Mouse (Mus musculus): ENCODE data around the gene Ppil3. TPM values are rescaled to one million over a fixed set of nuclear protein-coding genes. Genes with fewer than 3 reads are reported as not detected.

The Ppil3 gene
- polyA plus RNA-seq, 1 experiment from 2014 or later: 32.9 TPM

DNA sequence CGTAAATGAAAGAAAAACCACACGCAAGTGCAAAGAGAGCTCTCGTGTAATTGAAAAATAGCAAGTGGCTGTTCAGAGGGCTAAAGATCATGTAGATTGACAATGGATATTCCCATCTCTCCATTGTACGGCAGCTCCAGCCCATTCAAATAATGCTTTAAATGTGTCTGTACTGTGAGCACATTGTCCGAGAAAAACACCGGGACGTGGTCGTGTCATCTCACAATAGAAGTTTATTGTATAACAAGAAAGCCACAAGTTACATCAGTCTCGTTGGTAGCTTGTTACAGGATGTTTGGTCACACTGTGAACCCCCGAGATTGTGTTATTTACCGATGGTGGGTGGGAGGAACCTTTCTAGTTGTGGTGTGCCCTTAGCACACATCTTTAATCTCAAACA is 575 bp upstream of the Ppil3 start:
- H3K27me3 ChIP-seq (replicated peaks): no peaks in the 10 kb centered on the region
- H3K9ac ChIP-seq: peak overlapping the region; percentile 85
- 14% methylated on average over 11 of the region's 11 CpGs for WGBS
- no peaks in the 10 kb centered on the region for H3K9me3 ChIP-seq (replicated peaks)
- H3K4me2 ChIP-seq: peak overlapping the region; percentile 81
- peak overlapping the region; percentile 90 for H3K27ac ChIP-seq (ENCODE audit: poor library complexity, severe bottlenecking)
- peaks cover 25% of the 10 kb centered on the region for H3K4me1 ChIP-seq (replicated peaks)
- peak overlapping the region; percentile 64 for H3K4me3 ChIP-seq
- H3K36me3 ChIP-seq: peaks cover 41% of the 10 kb centered on the region
- ATAC-seq (ENCODE audit: insufficient number of reproducible peaks, low FRiP score): no peak

DNA sequence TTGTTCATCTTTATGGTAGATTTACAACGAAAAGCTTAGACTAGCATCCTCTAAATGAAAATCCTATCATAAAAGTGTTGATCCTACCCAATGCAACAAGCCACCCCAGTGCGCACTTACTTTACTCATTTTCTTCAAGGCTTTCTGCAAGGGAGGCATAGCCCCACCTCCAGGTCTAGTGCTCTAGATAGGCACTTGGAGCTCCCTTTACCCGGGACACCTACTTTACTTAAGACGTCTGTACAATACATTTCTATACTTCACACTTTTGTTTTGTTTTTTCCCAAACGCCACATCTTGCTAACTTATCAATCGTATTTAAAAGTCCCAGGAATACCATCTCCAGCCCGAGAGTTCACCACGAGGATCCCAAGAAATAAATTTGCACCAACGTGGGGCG is 595 bp downstream of the Ppil3 start:
- Histone ChIP-seq H3K27ac (ENCODE audit: poor library complexity, severe bottlenecking) (peak overlapping the region; percentile 90), H3K9ac (peak overlapping the region; percentile 85), H3K4me3 (peak overlapping the region; percentile 64), H3K4me2 (peak overlapping the region; percentile 81), H3K36me3 (peaks cover 44% of the 10 kb centered on the region), H3K27me3 (replicated peaks) (no peaks in the 10 kb centered on the region), H3K4me1 (replicated peaks) (peaks cover 25% of the 10 kb centered on the region), H3K9me3 (replicated peaks) (no peaks in the 10 kb centered on the region)
- WGBS: 11% methylated on average over 10 of the region's 10 CpGs
- ATAC-seq (ENCODE audit: insufficient number of reproducible peaks, low FRiP score): no peak

DNA sequence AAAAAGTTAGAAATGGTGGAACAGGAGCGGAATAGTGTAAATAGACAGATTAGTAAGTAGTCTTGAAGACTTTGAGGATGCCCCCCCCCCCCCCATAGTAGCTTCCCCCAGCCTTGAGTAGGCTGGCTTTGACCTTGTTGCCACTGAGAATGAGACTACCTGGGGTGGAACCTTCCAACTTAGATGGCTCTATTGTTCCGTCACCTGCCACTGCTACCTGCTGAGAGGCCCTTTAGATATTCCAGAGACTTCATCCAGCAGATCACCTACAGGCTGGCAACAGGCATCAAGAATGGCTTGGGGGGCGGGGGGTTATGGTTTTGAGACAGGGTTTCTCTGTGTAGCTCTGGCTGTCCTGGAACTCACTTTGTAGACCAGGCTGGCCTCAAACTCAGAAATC is 20.7 kb downstream of the Ppil3 start:
- WGBS: 83% methylated on average over 3 of the region's 3 CpGs
- H3K4me2 ChIP-seq: no peak overlapping the region
- no peaks in the 10 kb centered on the region for H3K27me3 ChIP-seq (replicated peaks)
- H3K4me1 ChIP-seq (replicated peaks): peaks cover 18% of the 10 kb centered on the region
- H3K4me3 ChIP-seq: no peak overlapping the region
- H3K9ac ChIP-seq: no peak overlapping the region
- peaks cover 16% of the 10 kb centered on the region for H3K36me3 ChIP-seq
- no peak for ATAC-seq (ENCODE audit: insufficient number of reproducible peaks, low FRiP score)
- no peaks in the 10 kb centered on the region for H3K9me3 ChIP-seq (replicated peaks)
- H3K27ac ChIP-seq (ENCODE audit: poor library complexity, severe bottlenecking): no peak overlapping the region

DNA sequence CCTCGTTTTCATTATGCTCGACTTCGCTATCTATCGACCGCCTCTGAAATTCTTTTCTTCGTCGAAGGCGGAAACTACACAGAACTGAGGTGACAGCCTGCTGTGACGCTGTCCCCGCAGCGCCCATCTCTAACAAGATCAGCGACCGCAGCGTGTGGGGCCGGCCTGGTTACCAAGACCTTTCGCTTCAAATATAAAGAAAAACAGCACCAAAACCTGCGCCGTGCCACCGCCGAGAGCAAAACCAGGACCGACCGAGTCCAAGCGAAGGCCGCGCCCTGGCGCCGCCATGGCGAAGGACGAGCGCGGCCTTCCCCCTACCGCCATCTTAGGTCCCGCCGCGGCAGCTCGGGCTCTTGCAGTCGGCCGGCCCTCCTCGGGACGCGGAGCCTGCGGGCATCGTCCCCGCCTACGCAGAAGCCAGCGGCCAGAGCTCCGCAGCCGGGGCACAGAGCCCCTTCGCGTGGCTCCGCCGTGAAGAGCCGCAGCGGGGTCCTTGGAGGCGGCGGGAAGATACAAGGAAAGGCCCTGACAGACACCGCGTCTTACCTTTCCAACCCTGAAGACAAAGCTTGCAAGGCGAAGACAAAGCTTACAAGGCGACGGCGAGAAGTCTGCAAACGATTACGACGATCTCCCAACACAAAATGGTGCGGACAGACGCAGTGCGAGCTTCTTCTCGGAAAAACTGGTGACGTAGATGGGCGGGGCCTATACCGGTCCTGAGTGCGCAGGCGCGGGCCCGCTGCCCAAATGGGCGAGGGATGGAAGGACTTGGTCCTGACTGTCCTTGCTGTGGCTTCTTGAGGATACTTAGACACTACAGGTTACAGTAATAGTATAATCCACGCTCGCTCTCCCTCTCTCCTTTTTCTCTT is 21.7 kb downstream of the Ppil3 start, which contains the start of gene Clk1:
TSS of gene Clk1 (minus strand) at position 696 of the 878 bp plus-strand sequence.
- peak within 1 kb of the TSS; percentile 99 for H3K27ac ChIP-seq (ENCODE audit: poor library complexity, severe bottlenecking)
- peak within 1 kb of the TSS; percentile 99 for H3K9ac ChIP-seq
- peaks cover 25% of the 10 kb centered on the region for H3K36me3 ChIP-seq
- no peaks in the 10 kb centered on the region for H3K9me3 ChIP-seq (replicated peaks)
- H3K27me3 ChIP-seq (replicated peaks): no peaks in the 10 kb centered on the region
- peak within 1 kb of the TSS; percentile 88 for H3K4me3 ChIP-seq
- peaks cover 18% of the 10 kb centered on the region for H3K4me1 ChIP-seq (replicated peaks)
- WGBS: under 1% methylated on average over 79 of the region's 79 CpGs
- peak within 1 kb of the TSS; percentile 89 for H3K4me2 ChIP-seq
- ATAC-seq (ENCODE audit: insufficient number of reproducible peaks, low FRiP score): peak; percentile 97

DNA sequence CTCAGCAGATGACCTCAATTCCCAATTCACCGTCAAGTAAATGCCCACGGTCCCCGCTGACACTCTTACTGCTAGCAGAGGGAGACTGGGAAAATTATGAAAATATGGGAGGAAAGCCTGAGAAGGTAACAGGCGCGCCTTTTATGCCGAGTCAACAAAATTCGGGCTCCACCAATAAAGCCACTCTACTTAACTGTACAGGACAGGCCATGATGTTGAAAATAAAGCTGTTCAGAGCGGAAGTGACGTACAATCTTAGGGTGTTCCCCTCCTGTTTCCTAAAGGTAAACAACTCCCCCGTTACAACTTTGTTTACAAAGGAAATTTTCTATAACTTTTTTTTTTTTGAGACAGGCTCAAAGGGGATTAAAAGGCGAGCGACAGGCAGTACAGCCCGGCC is 22.4 kb downstream of the Ppil3 start:
- no peaks in the 10 kb centered on the region for H3K9me3 ChIP-seq (replicated peaks)
- peak; percentile 58; the same call in 1 of the 2 replicates for ATAC-seq (ENCODE audit: insufficient number of reproducible peaks, low FRiP score)
- H3K27me3 ChIP-seq (replicated peaks): no peaks in the 10 kb centered on the region
- H3K9ac ChIP-seq: peak overlapping the region; percentile 99
- H3K4me3 ChIP-seq: peak overlapping the region; percentile 88
- peaks cover 24% of the 10 kb centered on the region for H3K4me1 ChIP-seq (replicated peaks)
- peaks cover 32% of the 10 kb centered on the region for H3K36me3 ChIP-seq
- peak overlapping the region; percentile 99 for H3K27ac ChIP-seq (ENCODE audit: poor library complexity, severe bottlenecking)
- WGBS: 7% methylated on average over 13 of the region's 13 CpGs
- H3K4me2 ChIP-seq: peak overlapping the region; percentile 89

DNA sequence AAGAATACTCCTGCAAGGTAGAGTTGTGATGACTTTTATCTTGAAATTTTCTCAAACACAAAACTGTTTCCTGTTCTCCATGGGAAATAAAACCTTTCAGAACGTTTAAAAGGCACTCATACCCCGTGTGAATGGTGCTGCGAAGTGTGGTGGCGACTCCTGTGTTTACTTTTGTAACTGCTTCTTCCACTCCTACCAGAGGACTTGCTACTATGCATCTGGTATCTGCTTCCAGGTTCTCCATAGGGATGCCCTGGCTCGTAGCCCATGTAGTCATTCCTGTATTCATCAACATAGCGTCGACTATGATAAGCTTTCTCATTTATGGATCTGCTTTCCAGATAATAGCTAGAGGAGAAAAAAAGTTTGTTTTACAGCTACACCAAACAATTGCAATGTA is 24.3 kb downstream of the Ppil3 start:
- H3K36me3 ChIP-seq: peaks cover 49% of the 10 kb centered on the region
- H3K27me3 ChIP-seq (replicated peaks): no peaks in the 10 kb centered on the region

DNA sequence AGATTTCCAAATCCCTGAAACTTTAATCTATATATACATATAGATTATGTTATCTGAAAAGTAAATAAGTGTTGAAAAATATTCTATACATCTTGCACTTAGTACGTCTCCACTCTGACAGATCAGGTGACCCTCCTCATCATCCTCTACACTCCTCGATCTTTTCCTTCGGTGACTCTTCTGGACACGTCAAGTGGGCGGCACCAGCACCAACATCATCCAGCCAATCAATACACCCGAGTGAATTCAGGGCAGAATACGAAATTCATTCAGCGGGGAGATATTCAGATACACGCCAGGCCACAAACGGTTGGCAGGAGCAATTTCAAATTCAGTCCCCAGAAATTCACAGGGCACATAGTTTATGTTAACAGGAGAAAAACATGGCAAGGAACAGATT is 25.3 kb downstream of the Ppil3 start:
- ATAC-seq (ENCODE audit: insufficient number of reproducible peaks, low FRiP score): no peak
- Histone ChIP-seq H3K36me3 (peaks cover 57% of the 10 kb centered on the region), H3K27ac (ENCODE audit: poor library complexity, severe bottlenecking) (no peak overlapping the region), H3K9me3 (replicated peaks) (no peaks in the 10 kb centered on the region), H3K4me1 (replicated peaks) (peaks cover 24% of the 10 kb centered on the region), H3K27me3 (replicated peaks) (no peaks in the 10 kb centered on the region), H3K4me2 (0 out of 2 replicates have a peak overlapping the region, but pooled peaks have one; percentile 19), H3K4me3 (no peak overlapping the region), H3K9ac (no peak overlapping the region)
- WGBS: 82% methylated on average over 10 of the region's 10 CpGs

More for the DNA sequence above, 24.3 kb downstream of the Ppil3 start:
- Histone ChIP-seq H3K9me3 (replicated peaks) (no peaks in the 10 kb centered on the region), H3K9ac (no peak overlapping the region), H3K4me1 (replicated peaks) (peaks cover 24% of the 10 kb centered on the region), H3K27ac (ENCODE audit: poor library complexity, severe bottlenecking) (no peak overlapping the region), H3K4me2 (peak overlapping the region; percentile 38), H3K4me3 (peak overlapping the region; percentile 88; the same call in 1 of the 2 replicates)
- ATAC-seq (ENCODE audit: insufficient number of reproducible peaks, low FRiP score): no peak
- whole genome bisulfite sequencing: 55% methylated on average over 7 of the region's 7 CpGs

DNA sequence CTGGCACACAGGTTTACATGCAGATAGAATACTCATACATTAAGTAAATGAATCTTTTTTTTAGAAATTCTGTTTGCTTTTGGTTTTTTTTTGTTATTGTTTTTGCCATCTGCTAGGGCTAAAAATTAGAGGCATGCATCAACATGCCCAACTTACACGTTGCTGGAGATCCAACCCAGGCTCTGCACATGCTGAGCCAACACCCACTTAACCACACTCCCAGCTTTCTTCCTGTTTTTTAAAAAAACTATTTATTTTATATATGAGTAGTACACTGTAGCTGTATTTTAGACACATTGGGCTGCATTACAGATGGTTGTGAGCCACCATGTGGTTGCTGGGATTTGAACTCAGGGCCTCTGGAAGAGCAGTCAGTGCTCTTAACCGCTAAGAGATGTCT is 29.2 kb downstream of the Ppil3 start:
- Histone ChIP-seq H3K27ac (ENCODE audit: poor library complexity, severe bottlenecking) (no peak overlapping the region), H3K9ac (no peak overlapping the region), H3K4me3 (no peak overlapping the region), H3K27me3 (replicated peaks) (no peaks in the 10 kb centered on the region), H3K9me3 (replicated peaks) (no peaks in the 10 kb centered on the region), H3K4me2 (no peak overlapping the region), H3K4me1 (replicated peaks) (peaks cover 11% of the 10 kb centered on the region), H3K36me3 (peaks cover 84% of the 10 kb centered on the region)
- no peak for ATAC-seq (ENCODE audit: insufficient number of reproducible peaks, low FRiP score)
- WGBS: 79% methylated on average over 2 of the region's 2 CpGs

DNA sequence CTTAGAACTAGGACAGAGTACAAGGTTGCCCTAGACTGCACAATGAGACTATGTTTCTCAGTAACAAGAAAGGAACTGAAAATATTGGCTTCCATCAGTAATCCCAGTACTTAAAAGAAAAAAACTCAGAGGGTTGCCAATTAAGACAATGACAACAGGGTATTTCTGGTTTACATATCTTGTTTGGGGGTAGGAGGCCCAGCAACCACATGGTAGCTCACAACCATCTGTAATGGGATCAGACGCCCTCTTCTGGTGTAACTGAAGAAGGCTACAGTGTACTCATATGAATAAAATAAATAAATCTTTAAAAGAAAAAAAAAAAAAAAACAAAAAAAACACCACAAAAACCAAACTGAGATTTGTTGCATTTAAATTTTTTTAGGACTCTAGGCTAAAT is 29.8 kb downstream of the Ppil3 start:
- 32% methylated on average over 1 of the region's 1 CpGs for WGBS
- Histone ChIP-seq H3K36me3 (peaks cover 88% of the 10 kb centered on the region), H3K4me1 (replicated peaks) (peaks cover 8% of the 10 kb centered on the region; the same call in 1 of the 2 replicates), H3K27ac (ENCODE audit: poor library complexity, severe bottlenecking) (no peak overlapping the region), H3K27me3 (replicated peaks) (no peaks in the 10 kb centered on the region), H3K9me3 (replicated peaks) (no peaks in the 10 kb centered on the region), H3K4me3 (no peak overlapping the region), H3K4me2 (no peak overlapping the region), H3K9ac (no peak overlapping the region)
- no peak for ATAC-seq (ENCODE audit: insufficient number of reproducible peaks, low FRiP score)

DNA sequence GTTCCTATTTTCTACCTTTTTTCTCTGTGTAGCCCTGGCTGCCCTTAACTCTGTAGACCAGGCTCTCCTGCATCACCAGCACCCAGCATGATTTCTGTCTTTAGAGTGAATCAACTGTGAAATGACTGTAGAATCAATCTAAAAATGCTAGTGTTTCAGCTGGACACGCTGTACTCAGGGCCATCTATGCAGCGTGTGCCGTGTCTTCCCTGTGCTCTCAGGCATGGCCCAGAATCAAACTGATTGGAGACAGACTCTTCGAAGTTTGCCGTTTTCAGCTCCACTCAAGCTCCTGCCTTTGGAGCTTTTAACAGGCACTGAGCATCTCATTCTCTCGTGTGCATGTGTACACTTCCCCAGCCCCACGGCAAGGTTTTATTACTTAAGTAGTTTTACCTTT is 34.5 kb downstream of the Ppil3 start:
- no peak overlapping the region for H3K4me3 ChIP-seq
- ATAC-seq (ENCODE audit: insufficient number of reproducible peaks, low FRiP score): no peak
- peaks cover 75% of the 10 kb centered on the region for H3K36me3 ChIP-seq
- H3K27ac ChIP-seq (ENCODE audit: poor library complexity, severe bottlenecking): no peak overlapping the region
- H3K4me1 ChIP-seq (replicated peaks): no peaks in the 10 kb centered on the region
- no peak overlapping the region for H3K4me2 ChIP-seq
- WGBS: 90% methylated on average over 7 of the region's 7 CpGs
- no peaks in the 10 kb centered on the region for H3K27me3 ChIP-seq (replicated peaks)
- H3K9ac ChIP-seq: no peak overlapping the region
- no peaks in the 10 kb centered on the region for H3K9me3 ChIP-seq (replicated peaks)

DNA sequence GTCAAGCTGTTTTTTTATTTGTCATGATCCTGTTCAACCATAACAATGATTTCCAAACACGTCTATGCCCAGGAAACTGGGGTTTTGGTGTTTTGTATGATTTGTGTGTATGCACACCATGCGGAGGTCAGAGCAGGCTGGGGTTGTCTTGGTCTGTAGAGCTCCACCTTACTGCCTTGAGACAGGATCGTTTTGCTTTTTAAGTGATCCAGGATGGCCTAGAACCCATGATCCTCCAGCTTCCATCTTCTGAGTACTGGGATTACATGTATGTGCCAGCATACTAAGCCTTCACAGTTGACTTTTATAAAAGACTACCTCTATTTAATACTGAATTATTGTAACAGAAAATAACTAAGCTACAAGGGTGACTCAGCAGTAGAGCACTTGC is 35.1 kb downstream of the Ppil3 start:
- H3K4me2 ChIP-seq: no peak overlapping the region
- no peaks in the 10 kb centered on the region for H3K4me1 ChIP-seq (replicated peaks)
- no peak for ATAC-seq (ENCODE audit: insufficient number of reproducible peaks, low FRiP score)
- no peak overlapping the region for H3K4me3 ChIP-seq
- no peak overlapping the region for H3K9ac ChIP-seq
- peaks cover 75% of the 10 kb centered on the region for H3K36me3 ChIP-seq
- 82% methylated on average over 3 of the region's 3 CpGs for whole genome bisulfite sequencing
- H3K9me3 ChIP-seq (replicated peaks): no peaks in the 10 kb centered on the region
- H3K27me3 ChIP-seq (replicated peaks): no peaks in the 10 kb centered on the region
- no peak overlapping the region for H3K27ac ChIP-seq (ENCODE audit: poor library complexity, severe bottlenecking)

Data from heart, embryonic 12.5 days (tissue).